Mouse (Mus musculus) ES-E14 (cell line): ENCODE data around the gene Cdc42bpa.

Experiments
- MAFK ChIP-seq: IDR thresholded peaks from 2 replicates; pipeline ENCODE4 v1.6.1; 2014; ENCODE audit warnings: mild to moderate bottlenecking, low read depth, low read length, inconsistent platforms; ENCODE audit not compliant: insufficient read depth
- ZC3H11A ChIP-seq: IDR thresholded peaks from 2 replicates; pipeline ENCODE4 v1.6.1; 2012; ENCODE audit warnings: low read depth, mild to moderate bottlenecking, inconsistent platforms, low read length, borderline replicate concordance

DNA sequence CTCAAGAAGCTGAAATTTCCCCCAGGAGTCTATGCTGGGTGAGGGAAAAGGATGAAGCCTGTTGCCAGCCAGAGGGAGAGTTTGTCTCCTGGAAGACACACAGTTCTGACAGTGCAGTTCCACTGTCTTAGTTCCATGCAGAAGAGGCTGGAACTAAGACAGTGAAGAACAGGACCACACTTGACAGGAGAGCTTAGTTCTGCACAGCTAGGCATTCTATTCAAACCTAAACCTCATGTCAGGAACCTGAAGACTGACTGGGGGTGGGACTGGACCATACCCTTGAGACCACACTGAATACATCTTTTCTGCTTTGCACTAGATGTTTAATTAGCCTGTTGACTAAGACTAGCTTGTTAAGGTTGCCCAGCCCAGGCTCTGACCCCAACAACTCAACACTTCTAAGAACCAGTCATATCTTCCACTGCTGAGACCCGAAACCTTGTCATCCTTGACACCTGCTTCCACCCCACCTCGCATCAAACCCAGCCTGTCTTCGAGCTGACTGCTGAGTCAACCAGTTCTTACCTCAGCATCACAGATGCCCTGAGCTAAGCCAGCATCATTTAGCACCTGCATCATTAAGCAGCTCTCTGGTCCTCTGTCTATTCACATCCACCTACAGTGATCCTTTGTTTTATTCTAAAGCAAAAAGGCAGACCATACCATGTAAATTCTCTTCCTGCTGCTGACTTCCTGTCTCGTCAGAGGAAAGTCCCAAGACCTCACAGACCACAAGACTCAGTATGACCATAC lies 238.9 kb downstream of the Cdc42bpa start, which contains the start of gene Coq8a:
- TF ChIP-seq ZC3H11A = no peak
- no peak for TF ChIP-seq MAFK
